Mouse (Mus musculus): ENCODE measurements around the gene Ect2.

Ect2 gene

DNA sequence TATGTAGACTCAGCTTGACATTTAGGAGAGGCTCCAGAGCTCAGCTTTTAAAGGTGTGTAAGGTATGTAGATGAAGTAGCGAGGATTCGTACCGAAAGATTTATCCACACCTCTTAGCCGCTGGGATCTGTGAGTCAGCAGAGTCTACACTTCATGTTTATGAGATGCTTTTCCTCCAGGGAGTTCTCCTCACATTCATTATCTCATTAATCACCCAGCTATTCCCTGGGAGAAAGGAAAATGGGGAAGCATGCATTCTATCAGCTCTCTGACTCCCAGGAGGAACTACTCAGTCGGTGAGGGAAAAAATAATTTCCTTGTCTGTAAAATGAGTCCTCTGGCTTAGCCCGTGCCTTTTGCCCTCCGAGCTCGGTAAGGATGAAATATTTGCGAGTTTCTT is 83.3 kb downstream of the Ect2 start:
- no peak for DNase-seq (ENCODE audit: low spot score)

DNA sequence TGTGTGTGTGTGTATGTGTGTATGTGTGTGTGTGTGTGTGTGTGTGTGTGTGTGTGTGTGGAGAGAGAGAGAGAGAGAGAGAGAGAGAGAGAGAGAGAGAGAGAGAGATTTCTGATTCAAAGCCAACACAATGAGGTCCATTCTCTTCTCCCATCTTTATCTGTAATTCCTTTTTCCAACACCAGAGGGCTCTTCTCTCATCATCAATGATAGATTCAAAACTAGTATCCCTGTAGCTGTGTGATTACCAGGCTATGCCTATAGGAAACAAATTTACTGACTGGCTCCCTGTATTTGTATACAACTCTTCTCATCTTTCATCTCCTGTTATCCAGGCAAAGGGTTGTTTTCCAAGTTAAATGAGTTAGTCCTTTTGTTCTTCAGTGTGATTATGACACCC is 86.5 kb downstream of the Ect2 start:
- DNase-seq (ENCODE audit: low spot score): peak; percentile 42

DNA sequence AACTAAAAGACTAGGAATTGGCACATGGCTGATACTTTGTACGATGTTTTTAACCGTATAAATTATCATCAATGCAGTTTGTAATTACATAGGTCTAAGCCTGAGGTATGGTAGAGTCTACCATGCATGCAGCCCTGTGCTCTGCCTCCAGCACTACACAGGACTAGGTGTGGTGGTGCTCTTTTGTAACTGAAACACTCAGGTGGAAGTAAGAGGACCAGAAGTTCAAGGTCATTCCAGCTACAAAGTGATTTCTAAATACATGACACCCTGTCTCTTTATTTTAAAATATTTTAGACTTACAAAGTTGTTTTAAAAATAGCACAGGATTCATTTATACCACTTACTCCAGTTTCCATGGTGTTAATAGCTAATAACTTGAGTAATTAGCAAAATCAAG is 88.8 kb downstream of the Ect2 start:
- DNase-seq (ENCODE audit: low spot score): no peak

DNA sequence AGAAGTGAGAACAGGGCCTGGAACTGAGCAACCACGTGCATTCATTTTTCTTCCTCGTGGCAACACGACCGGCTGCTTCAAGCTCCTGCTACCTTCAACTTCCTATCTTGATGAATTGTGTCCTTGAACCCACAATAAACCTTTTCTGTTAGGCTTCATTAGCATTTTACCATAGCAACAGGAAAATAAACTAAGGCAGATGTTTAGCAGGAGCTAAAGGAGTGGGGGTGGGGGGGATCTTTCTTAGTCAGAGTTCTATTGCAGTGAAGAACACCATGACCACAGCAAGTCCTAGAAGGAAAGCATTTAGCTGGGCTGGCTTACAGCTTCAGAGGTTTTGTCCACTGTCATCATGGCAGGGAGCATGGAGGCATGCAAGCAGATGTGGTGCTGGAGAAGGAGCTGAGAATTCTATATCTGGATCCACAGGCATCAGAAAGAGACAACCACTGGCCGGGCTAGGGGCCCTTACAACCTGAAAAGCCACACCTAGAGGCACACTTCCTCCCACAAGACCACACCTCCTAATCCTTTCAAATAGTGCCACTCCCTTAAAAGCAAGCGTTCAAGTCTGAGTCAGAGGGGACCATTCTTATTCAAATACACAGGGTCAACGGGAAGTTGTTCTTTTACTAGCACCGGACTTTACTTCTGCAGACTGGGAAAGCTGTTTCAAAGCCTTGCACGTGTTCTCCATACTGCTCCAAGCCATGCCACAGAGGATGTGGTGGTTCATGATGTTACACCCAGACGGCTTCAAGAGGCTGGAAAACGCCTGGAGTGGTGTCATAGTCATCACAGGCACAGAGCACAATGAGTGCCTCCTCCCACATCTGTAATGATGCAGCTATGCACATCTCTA is 90.0 kb downstream of the Ect2 start:
- DNase-seq (ENCODE audit: low spot score): no peak

DNA sequence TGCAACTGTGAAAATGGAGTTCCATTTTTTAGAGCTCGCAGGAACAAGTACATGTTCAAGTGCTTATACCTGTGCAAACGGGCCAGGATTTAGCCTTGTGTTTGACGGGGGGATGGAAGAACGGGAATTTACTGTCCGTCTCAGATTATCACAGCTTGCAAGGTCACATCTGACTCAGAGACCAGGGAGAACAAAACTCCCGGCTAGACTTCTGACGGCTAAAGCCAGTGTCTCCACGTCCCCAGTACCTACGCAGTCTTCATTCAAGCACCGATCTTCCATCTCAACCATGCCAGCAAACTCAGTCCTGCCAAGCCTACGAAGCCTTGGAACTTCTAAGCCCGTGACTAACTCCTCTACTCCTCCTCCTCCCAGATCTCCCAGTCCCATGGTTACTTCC is 93.2 kb downstream of the Ect2 start:
- no peak for DNase-seq (ENCODE audit: low spot score)

DNA sequence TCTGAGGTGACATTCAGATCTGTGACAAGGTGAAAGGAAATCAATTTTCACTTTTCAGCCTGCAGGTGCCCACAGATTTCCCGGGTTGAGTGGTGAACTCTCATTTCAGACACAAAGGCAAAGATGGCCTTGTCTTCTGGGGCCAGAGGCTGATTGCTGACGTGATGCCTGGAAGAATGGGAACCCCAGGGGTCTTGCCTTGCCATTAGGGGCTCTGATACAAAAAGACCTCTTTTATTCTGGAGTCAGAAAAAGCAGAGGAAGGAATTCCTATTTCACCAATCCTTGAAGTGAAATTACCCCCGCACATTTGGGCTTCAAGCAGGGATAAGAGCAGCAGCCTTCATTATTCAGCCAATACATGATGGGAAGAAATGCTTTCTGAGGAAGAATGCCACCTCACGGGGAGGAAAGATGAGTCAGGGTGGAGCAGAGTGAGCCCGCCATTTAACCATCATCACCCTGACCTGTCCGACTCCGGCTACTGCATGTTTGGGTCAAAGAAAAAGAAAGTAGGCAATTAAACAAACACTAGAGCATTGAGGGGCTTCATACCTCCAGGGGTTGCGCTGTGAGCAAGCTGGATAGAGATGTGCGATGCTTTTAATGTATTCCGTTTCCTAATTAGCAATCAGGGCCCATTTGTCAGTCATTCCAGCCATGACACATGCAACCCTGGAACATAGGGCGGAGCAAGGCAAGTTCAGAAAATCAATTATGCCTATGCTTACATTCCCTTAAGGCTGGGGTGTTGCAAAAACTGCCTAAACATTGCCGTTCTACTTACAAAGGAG is 94.0 kb downstream of the Ect2 start:
- no peak for DNase-seq (ENCODE audit: low spot score)

DNA sequence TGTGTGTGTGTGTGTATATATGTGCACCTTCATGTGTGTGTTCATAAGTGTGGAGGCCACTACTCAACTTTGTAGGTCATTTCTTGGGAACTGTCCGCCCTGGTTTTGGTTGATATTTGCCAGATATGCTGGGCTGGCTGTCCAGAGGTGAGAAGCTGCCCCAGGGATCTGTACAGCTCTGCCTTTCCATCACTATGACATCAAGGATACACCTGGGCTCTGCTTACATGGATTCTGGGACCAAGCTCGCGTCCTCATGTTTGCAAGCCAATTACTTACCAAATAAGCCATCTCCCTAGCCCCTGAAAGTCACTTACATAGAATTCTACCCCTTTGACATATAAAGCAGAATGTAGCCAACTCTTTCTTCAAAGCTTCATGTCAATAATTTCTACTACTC is 98.2 kb downstream of the Ect2 start:
- DNase-seq (ENCODE audit: low spot score): no peak

DNA sequence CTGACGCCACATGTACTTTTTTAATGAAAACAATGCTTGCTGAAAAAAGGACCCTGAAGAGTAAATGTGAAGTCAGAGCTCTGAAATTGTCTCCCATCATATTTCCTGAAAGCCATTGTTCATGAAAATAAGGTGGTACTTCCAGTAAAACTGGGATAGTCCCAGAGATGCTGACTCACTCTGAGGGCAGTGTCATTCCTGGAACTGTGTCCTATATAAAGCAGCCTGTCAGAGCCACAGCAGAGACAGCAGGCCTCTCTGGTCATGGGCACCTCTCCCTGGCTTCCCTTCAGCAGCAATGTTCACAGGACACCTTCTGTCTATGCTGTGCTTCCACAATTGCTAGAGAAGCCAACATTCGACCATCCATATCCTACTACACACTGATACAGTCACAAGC is 98.9 kb downstream of the Ect2 start:
- DNase-seq (ENCODE audit: low spot score): no peak

Data from lung, postnatal 25 days (tissue).